Mouse (Mus musculus) layer of hippocampus, adult 8-10 months (tissue): ENCODE measurements at regions not wholly inside any gene's neighbourhood (a gene's known extent, or its start where the extent isn't known, plus 50 kb on each side); places are given as distances from the start of the nearest gene placed in this dataset.
"Not testable (repeated sequence)": the region's sequence is repeated elsewhere in the genome, so short reads cannot be mapped to it uniquely, and the experiment has no call there.

Experiments
- DNase-seq, 2 experiments: peaks; one replicate each; pipeline ENCODE4 v3.0.0; 2022; ENCODE audit warnings: low spot score in 2 of 2

- not testable (repeated sequence) for DNase-seq
Measured at GRCm38 (mm10) chr10:56891530-56891929, 514.4 kb downstream of the Gja1 start.

- no peak for DNase-seq
Measured at GRCm38 (mm10) chr10:56892666-56893209, 515.6 kb downstream of the Gja1 start.

- peak; percentile 30 to 43 for DNase-seq
Measured at GRCm38 (mm10) chr10:56893210-56893705, 516.1 kb downstream of the Gja1 start.

GRCm38 (mm10) chr10:56899640-56900274, 522.6 kb downstream of the Gja1 start:
- DNase-seq = peak; percentile 42 to 61

GRCm38 (mm10) chr10:56900914-56901313, 523.8 kb downstream of the Gja1 start:
- no peak for DNase-seq

- DNase-seq = no peak
Measured at GRCm38 (mm10) chr10:56912711-56913110, 535.6 kb downstream of the Gja1 start.

- DNase-seq = no peak
Measured at GRCm38 (mm10) chr10:56914103-56914502, 537.0 kb downstream of the Gja1 start.

- DNase-seq = no peak
Measured at GRCm38 (mm10) chr10:56918412-56918811, 541.3 kb downstream of the Gja1 start.

GRCm38 (mm10) chr10:56920711-56921672, 543.9 kb downstream of the Gja1 start:
- DNase-seq = peak; percentile 18 to 26

GRCm38 (mm10) chr10:56935174-56935573, 551.0 kb upstream of the Hsf2 start:
- peak in 1 of 2 experiments; percentile 11 for DNase-seq

GRCm38 (mm10) chr10:56941972-56942371, 544.2 kb upstream of the Hsf2 start:
- DNase-seq = no peak

GRCm38 (mm10) chr10:56944434-56945145, 541.6 kb upstream of the Hsf2 start:
- DNase-seq = no peak

- no peak for DNase-seq
Measured at GRCm38 (mm10) chr10:56956728-56957127, 529.5 kb upstream of the Hsf2 start.

- DNase-seq = no peak
Measured at GRCm38 (mm10) chr10:56962096-56962807, 523.9 kb upstream of the Hsf2 start.

GRCm38 (mm10) chr10:56963215-56963614, 523.0 kb upstream of the Hsf2 start:
- no peak for DNase-seq

- peak; percentile 21 to 49 for DNase-seq
Measured at GRCm38 (mm10) chr10:56968913-56969312, 517.3 kb upstream of the Hsf2 start.

GRCm38 (mm10) chr10:56974812-56975211, 511.4 kb upstream of the Hsf2 start:
- no peak for DNase-seq

- DNase-seq = no peak
Measured at GRCm38 (mm10) chr10:56979601-56980000, 506.6 kb upstream of the Hsf2 start.

GRCm38 (mm10) chr10:56980821-56981220, 505.4 kb upstream of the Hsf2 start:
- DNase-seq = no peak

GRCm38 (mm10) chr10:56982526-56983190, 503.5 kb upstream of the Hsf2 start:
- no peak for DNase-seq
